Mouse (Mus musculus) heart, embryonic 12.5 days (tissue): ENCODE results near the gene Sema3g. TPM values are rescaled to one million over a fixed set of nuclear protein-coding genes. Genes with fewer than 3 reads are reported as not detected.

Source experiments
- ATAC-seq: fragments of 200-750 bp; cut with Nextera tagmentation; 2 replicates; pipeline ENCODE4 v1.8.0; 2017; ENCODE audit warnings: moderate TSS enrichment, moderate library complexity; ENCODE audit not compliant: insufficient number of reproducible peaks, low FRiP score
- H3K27ac ChIP-seq: fragments of 300-500 bp; sonication (generic); 2 replicates; pipeline ENCODE4 v1.5.1; 2016; ENCODE audit warnings: mild to moderate bottlenecking, moderate library complexity; ENCODE audit not compliant: poor library complexity, severe bottlenecking
- H3K27me3 ChIP-seq: fragments of 300-500 bp; sonication (generic); replicated peaks from 2 replicates; pipeline ENCODE4 v1.6.1; 2016; ENCODE audit warnings: mild to moderate bottlenecking, moderate library complexity
- H3K36me3 ChIP-seq: fragments of 300-500 bp; sonication (generic); 2 replicates; pipeline ENCODE4 v1.6.1; 2016; ENCODE audit warnings: mild to moderate bottlenecking, moderate library complexity
- H3K4me1 ChIP-seq: fragments of 300-500 bp; sonication (generic); replicated peaks from 2 replicates; pipeline ENCODE4 v1.6.1; 2016; ENCODE audit warnings: mild to moderate bottlenecking
- H3K4me2 ChIP-seq: fragments of 300-500 bp; sonication (generic); 2 replicates; pipeline ENCODE4 v1.6.1; 2016; ENCODE audit warnings: mild to moderate bottlenecking, moderate library complexity
- H3K4me3 ChIP-seq: fragments of 300-500 bp; sonication (generic); 2 replicates; pipeline ENCODE4 v1.5.1; 2016; ENCODE audit warnings: mild to moderate bottlenecking
- H3K9ac ChIP-seq: fragments of 300-500 bp; sonication (generic); 2 replicates; pipeline ENCODE4 v1.6.1; 2016; ENCODE audit warnings: mild to moderate bottlenecking, moderate library complexity
- H3K9me3 ChIP-seq: fragments of 300-500 bp; sonication (generic); replicated peaks from 2 replicates; pipeline ENCODE4 v1.6.1; 2016; ENCODE audit warnings: mild to moderate bottlenecking, moderate library complexity
- WGBS: fragments of 180-500 bp; shearing (Covaris S2); methylation state at CpG from one replicate; pipeline ENCODE4 v1.1.7; 2016; 5-methylcytosine and 5-hydroxymethylcytosine counted together
- polyA plus RNA-seq: library from polyadenylated mRNA; unstranded; fragments of >200 nt; fragmentation: Nextera tagmentation; extraction: Ambion mirVana; gene quantifications from 2 replicates; pipeline ENCODE4 v1.2.1, GENCODE M21; 2016

Gene Sema3g
- polyA plus RNA-seq: 0.34 and 0.50 TPM in 2 replicates

DNA sequence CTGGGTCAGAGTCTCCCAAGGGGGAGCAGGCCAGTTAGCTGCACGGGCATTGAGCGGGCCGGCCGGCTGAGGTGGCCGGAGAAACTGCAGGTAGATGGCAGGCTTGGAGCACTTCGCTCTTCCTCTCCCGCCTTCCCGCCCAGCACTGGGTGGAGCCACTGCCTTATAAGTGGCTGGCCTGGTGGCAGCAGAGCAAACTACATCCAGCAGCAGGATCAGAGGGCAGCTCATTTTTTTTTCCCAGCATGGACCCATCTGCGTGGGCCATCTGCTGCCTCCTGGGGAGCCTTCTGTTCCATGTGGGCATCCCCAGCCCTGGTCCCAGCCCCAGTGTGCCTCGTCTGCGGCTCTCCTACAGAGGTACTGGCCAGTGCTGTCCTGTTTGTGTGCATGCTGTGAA, at the start of gene Sema3g:
Gene Sema3g, plus strand, starts transcription at position 195 of the 400 bp plus-strand sequence.
- H3K9ac ChIP-seq: peak within 1 kb of the TSS; percentile 50; the same call in 1 of the 2 replicates
- H3K4me1 ChIP-seq: peaks cover 48% of the 10 kb centered on the region
- no peaks in the 10 kb centered on the region for H3K9me3 ChIP-seq
- 5% methylated on average over 11 of the region's 11 CpGs for WGBS
- H3K27me3 ChIP-seq: 0 out of 2 replicates have a peak, but pooled peaks cover 9% of the 10 kb centered on the region
- ATAC-seq: peak; percentile 55
- H3K27ac ChIP-seq: no peak within 1 kb of the TSS
- no peak within 1 kb of the TSS for H3K4me3 ChIP-seq
- H3K36me3 ChIP-seq: peaks cover 5% of the 10 kb centered on the region; the same call in 1 of the 2 replicates
- H3K4me2 ChIP-seq: peak within 1 kb of the TSS; percentile 48

DNA sequence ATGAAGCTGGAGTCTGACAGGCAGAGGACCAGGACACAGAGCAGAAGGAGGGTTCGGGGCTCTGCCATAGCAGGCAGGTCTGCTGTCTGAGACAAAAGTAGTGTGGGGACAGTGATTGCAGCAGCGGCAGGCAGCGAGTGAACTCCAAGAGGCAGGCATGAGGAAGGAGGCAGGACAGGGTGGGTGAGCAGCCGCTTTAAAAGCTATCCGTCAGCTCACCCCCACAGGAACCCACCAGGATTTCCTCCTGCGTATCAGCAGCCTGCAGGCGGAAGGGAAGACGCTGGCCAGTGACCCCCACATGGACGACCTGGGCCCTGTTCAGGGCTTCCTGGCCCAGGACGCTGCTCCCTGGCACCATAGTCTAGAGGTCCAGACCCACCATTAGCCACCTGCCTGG, 49.2 kb upstream of the Sema3g start, which contains the start of gene Stab1:
Gene Stab1, minus strand, starts transcription at position 217 of the 400 bp plus-strand sequence.
- Histone ChIP-seq H3K36me3 (peaks cover 37% of the 10 kb centered on the region), H3K4me3 (peak within 1 kb of the TSS; percentile 43), H3K4me2 (peak within 1 kb of the TSS; percentile 56), H3K9ac (peak within 1 kb of the TSS; percentile 56), H3K27me3 (no peaks in the 10 kb centered on the region), H3K9me3 (no peaks in the 10 kb centered on the region), H3K4me1 (peaks cover 74% of the 10 kb centered on the region), H3K27ac (peak within 1 kb of the TSS; percentile 62)
- peak; percentile 45 for ATAC-seq
- 17% methylated on average over 10 of the region's 10 CpGs for WGBS

DNA sequence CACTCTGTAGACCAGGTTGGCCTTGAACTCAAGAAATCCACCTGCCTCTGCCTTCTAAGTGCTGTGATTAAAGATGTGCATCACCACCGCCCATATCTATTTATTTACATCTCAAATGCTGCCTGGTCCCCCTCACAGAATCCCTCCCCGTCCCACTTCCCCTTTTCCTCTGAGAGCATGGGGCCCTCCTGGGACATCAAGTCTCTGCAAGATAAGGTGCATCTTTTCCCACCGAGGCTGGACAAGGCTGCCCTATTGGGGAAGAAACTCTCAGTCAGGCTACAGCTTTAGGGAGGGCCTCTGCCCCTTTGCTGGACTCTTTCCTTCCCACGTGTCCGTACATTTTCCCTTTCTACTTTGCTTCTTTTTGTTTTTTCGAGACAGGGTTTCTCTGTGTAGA, 48.2 kb upstream of the Sema3g start:
- Histone ChIP-seq H3K27ac (no peak overlapping the region), H3K36me3 (peaks cover 46% of the 10 kb centered on the region), H3K27me3 (no peaks in the 10 kb centered on the region), H3K4me2 (no peak overlapping the region), H3K9me3 (no peaks in the 10 kb centered on the region), H3K4me3 (no peak overlapping the region), H3K9ac (no peak overlapping the region), H3K4me1 (peaks cover 73% of the 10 kb centered on the region)
- no peak for ATAC-seq
- 55% methylated on average over 6 of the region's 6 CpGs for WGBS

DNA sequence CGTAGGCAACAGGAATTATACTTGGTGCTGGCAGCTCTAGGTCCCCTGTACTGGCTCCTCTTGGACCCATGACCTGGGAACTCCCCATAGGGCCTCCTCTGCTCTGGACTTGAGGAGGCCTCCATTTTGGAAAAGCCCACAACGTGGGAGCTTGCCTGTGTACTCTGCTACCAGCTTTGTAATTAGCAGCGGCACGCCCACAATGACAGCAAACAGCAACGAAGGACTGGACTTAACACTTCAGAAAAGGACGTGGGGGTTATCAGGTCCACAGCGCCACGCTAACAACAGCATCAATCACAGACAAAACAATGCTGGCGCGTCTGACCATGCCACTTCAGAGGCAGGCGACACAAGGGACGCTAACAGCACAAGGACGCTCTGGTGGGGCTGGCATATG, 46.7 kb upstream of the Sema3g start:
- Histone ChIP-seq H3K4me2 (no peak overlapping the region), H3K9ac (no peak overlapping the region), H3K4me3 (no peak overlapping the region), H3K4me1 (peaks cover 63% of the 10 kb centered on the region), H3K27me3 (no peaks in the 10 kb centered on the region), H3K9me3 (no peaks in the 10 kb centered on the region), H3K27ac (peak overlapping the region; percentile 30; the same call in 1 of the 2 replicates), H3K36me3 (peaks cover 60% of the 10 kb centered on the region)
- no peak for ATAC-seq
- WGBS: 68% methylated on average over 13 of the region's 13 CpGs

DNA sequence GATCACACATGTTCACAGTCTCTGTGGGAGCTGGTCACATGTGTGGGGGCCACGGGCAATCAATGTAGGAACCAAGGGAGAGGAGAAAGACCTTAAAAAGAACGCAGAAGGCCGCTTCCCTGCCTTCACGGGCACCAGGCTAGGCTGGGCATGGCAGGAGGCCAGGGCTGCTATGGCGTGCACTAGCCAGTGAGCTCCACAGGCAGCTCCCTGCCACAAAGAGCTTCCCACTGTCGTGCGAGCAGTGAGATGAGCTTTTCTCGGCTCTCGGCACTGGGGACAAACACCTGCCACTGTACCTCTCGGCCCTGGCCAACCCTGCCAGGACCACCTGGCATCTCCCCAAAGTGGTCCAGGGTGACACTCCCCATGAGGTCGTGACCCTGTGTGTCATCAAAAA, 46.3 kb upstream of the Sema3g start:
- peaks cover 58% of the 10 kb centered on the region for H3K4me1 ChIP-seq
- ATAC-seq: no peak
- H3K9ac ChIP-seq: no peak overlapping the region
- WGBS: 89% methylated on average over 11 of the region's 11 CpGs
- no peak overlapping the region for H3K4me3 ChIP-seq
- H3K4me2 ChIP-seq: no peak overlapping the region
- no peaks in the 10 kb centered on the region for H3K9me3 ChIP-seq
- H3K27ac ChIP-seq: peak overlapping the region; percentile 30; the same call in 1 of the 2 replicates
- H3K36me3 ChIP-seq: peaks cover 64% of the 10 kb centered on the region
- H3K27me3 ChIP-seq: no peaks in the 10 kb centered on the region

DNA sequence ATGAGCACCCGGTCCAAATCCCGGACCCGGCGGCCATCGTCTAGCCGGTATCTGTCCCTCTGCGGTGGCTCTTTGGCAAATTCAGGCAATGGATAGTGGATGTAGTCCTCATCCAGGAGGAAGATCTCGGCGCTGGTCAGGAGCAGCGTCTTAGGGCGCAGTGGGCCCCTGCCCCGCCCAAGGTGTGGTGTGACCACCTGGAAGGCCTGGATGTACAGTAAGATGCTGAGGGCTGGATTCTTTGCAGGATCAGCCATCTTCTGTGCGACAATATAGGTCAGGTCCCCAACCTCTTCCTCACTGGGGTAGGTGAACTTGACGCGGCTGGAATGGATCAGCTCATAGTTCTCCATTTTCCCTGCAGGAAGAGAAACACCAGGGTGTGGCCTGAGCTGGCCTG, 45.8 kb upstream of the Sema3g start:
- Histone ChIP-seq H3K4me3 (no peak overlapping the region), H3K4me1 (peaks cover 54% of the 10 kb centered on the region), H3K9me3 (no peaks in the 10 kb centered on the region), H3K27me3 (no peaks in the 10 kb centered on the region), H3K36me3 (peaks cover 69% of the 10 kb centered on the region), H3K9ac (no peak overlapping the region), H3K27ac (no peak overlapping the region), H3K4me2 (no peak overlapping the region)
- ATAC-seq: no peak
- 96% methylated on average over 15 of the region's 15 CpGs for WGBS

DNA sequence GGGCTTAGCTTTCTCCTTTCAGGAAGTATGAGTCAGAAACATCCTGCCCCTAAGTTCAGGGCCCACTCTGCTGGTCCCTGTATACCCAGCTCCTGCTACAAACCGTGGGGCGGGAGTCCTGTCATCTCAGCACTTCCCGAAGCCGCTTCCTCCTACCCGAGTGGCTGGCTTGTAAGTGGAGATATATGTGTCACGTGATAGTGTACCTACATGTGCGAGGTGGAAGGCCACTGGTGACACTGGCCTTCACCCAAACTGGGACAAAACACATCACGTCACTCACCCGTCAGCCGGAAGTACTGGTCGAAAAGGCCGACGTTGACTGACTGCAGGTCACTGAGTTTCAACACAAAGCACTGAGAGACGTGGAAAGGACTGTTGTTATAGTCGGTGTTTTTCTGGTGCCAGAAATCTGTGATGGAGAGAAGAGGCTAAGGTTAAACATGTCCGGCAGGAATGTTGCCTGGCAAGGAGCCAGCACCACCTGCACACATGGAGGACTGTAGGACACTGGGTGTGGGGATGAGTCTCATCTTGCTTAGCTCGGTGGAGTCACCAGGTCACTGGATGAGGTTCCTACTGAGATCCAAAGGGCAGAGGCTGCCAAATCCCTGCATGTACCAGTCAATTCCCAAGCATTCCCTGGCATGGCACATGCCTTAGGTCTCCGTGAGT, 44.7 kb upstream of the Sema3g start:
- 67% methylated on average over 18 of the region's 18 CpGs for WGBS
- no peak; the same call in 1 of the 2 replicates for ATAC-seq
- H3K9ac ChIP-seq: no peak overlapping the region; the same call in 1 of the 2 replicates
- no peaks in the 10 kb centered on the region for H3K27me3 ChIP-seq
- H3K36me3 ChIP-seq: peaks cover 80% of the 10 kb centered on the region
- no peak overlapping the region for H3K4me2 ChIP-seq
- H3K4me3 ChIP-seq: no peak overlapping the region
- 0 out of 2 replicates have a peak overlapping the region, but pooled peaks have one; percentile 20 for H3K27ac ChIP-seq
- H3K9me3 ChIP-seq: no peaks in the 10 kb centered on the region
- H3K4me1 ChIP-seq: peaks cover 51% of the 10 kb centered on the region

DNA sequence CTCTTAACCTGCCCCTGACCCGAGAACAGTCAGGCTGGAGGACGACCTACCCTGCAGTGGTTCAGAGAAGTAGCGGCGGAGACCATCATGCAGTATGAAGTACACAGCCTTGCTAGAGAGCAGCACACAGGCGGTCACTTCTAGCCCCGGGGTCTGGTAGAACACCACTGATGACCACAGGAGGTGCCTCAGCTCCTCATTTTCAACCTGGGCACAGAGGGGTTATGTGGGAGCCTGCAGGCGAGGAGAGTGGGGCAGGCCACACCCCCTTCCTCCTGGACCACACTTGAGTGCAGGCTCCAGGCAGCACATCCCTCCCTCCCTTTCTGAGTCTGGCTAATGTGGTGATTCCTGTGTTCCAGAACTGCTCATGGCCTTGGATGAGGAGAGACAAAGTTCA, 44.1 kb upstream of the Sema3g start:
- Histone ChIP-seq H3K27me3 (no peaks in the 10 kb centered on the region), H3K4me3 (no peak overlapping the region), H3K4me2 (no peak overlapping the region), H3K4me1 (peaks cover 48% of the 10 kb centered on the region), H3K9ac (no peak overlapping the region), H3K36me3 (peaks cover 83% of the 10 kb centered on the region), H3K27ac (0 out of 2 replicates have a peak overlapping the region, but pooled peaks have one; percentile 20), H3K9me3 (no peaks in the 10 kb centered on the region)
- WGBS: 85% methylated on average over 7 of the region's 7 CpGs
- ATAC-seq: no peak

DNA sequence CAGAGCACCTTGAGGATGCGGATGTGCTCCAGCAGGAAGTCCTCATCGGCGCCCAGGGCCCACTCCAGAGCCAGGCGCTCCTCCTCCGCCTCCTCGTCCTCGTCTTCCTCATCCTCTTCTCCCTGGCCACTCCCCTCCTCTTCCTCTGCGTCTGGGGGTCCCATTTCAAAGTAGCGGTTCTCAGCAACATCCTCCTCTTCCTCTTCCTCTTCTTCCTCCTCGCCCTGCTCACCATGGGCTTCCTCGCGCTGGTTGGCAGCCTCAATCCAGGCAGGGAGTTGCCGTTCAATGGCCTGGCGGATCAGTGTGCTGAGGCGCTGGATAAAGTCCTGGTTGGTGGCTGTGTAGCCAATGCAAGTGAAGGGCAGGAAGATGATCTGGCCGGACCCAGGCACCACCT, 40.4 kb upstream of the Sema3g start:
- Histone ChIP-seq H3K4me2 (no peak overlapping the region), H3K36me3 (peaks cover 96% of the 10 kb centered on the region), H3K27me3 (no peaks in the 10 kb centered on the region), H3K27ac (no peak overlapping the region), H3K4me1 (peaks cover 29% of the 10 kb centered on the region), H3K9me3 (no peaks in the 10 kb centered on the region), H3K4me3 (no peak overlapping the region), H3K9ac (no peak overlapping the region)
- WGBS: 87% methylated on average over 16 of the region's 16 CpGs
- no peak for ATAC-seq

DNA sequence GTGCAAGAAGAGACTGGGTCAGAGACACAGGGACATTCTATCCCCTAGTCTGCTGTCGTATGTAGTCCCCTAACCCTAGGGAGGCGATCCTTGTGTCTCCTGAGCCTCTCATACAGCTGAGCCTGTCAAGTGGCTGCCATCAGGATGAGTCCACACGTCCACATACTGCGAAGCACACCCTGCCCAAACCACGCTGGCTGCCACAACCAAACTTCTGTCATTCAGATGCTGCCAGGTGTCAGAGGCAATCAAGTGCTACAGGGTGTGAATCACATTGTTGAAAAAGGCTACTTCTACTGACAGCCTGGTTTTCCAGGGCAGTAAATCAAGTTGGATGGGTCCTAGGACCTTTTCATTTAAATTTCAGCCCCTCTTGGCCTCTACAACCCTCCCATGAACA, 39.9 kb upstream of the Sema3g start:
- Histone ChIP-seq H3K4me2 (no peak overlapping the region), H3K27me3 (no peaks in the 10 kb centered on the region), H3K4me3 (no peak overlapping the region), H3K9me3 (no peaks in the 10 kb centered on the region), H3K9ac (no peak overlapping the region), H3K27ac (no peak overlapping the region), H3K36me3 (peaks cover 96% of the 10 kb centered on the region), H3K4me1 (peaks cover 28% of the 10 kb centered on the region)
- 87% methylated on average over 5 of the region's 5 CpGs for WGBS
- ATAC-seq: no peak

DNA sequence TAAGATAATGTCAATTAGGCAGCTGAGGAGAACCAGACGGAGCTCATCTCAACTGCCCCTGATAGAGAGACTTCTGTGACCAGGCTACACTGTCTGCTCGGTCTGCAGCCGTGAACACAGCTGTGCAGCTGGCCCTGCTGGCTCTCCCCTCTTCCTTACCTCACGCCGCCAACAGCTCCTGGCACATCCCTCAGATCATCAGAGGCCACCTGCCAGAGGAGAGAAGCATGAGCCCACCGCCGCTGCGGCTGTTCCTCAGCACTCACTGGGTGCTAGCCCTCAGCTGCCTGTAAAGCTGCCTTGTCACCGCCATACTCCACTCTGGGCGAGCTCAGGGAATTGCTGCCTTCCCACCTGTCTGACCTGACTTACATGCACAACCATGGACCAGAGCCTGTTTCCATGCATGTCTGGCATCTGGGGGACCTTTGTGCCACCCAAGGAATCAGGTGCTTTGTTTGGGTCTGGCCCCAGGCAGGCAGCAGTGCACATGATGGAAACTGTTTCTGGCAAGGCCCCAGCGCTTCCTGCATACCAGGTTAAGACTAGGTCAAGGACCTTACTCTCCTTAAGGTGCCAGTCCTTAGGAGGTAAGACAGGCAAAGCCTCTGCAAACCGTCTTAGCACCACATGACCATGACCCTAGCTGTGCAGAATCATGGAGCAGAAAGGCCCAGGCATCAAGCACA, 37.8 kb upstream of the Sema3g start:
- no peaks in the 10 kb centered on the region for H3K9me3 ChIP-seq
- peak overlapping the region; percentile 26; the same call in 1 of the 2 replicates for H3K27ac ChIP-seq
- no peaks in the 10 kb centered on the region for H3K27me3 ChIP-seq
- no peak overlapping the region for H3K4me2 ChIP-seq
- H3K36me3 ChIP-seq: peaks cover 96% of the 10 kb centered on the region
- no peak overlapping the region for H3K9ac ChIP-seq
- no peak for ATAC-seq
- H3K4me1 ChIP-seq: peaks cover 29% of the 10 kb centered on the region
- no peak overlapping the region for H3K4me3 ChIP-seq
- WGBS: 73% methylated on average over 12 of the region's 12 CpGs
